Mouse (Mus musculus): ENCODE results near the gene Ism1. TPM values are rescaled to one million over a fixed set of nuclear protein-coding genes. Genes with fewer than 3 reads are reported as not detected.

Ism1 gene
- total RNA-seq, 1 experiment from 2014 or later = 26.4 TPM

Other genes starting within 250 kb of the Ism1 start
- not detected in 2 replicates for gene Sptlc3, start 184.3 kb upstream of the Ism1 start, total RNA-seq (2021)

All from adrenal gland, postnatal 25 days (tissue).